Mouse (Mus musculus) bone marrow macrophage, adult 2 months (primary cell): Measurements from ENCODE around the gene Fars2.

ENCODE experiments used
- CTCF ChIP-seq: IDR thresholded peaks from 2 replicates; pipeline ENCODE4 v1.5.1; 2012; ENCODE audit warnings: low read depth, mild to moderate bottlenecking, low read length, moderate library complexity
- POLR2A ChIP-seq: IDR thresholded peaks from 2 replicates; pipeline ENCODE4 v1.6.1; 2012; ENCODE audit warnings: mild to moderate bottlenecking, low read depth, low read length, borderline replicate concordance

- TF ChIP-seq CTCF (no peak), POLR2A (no peak)
These were observed 445.5 kb downstream of the Fars2 start for GRCm38 (mm10) chr13:36562447-36563441.
